Mouse (Mus musculus) cerebellum, postnatal 36 days (tissue): ENCODE data around the gene Tldc2.

Source experiments
- DNase-seq, 2 experiments: peaks; one replicate each; pipeline ENCODE4 v3.0.0; 2021 to 2022; ENCODE audit warnings: mixed read lengths in 2 of 2

Gene Tldc2

DNA sequence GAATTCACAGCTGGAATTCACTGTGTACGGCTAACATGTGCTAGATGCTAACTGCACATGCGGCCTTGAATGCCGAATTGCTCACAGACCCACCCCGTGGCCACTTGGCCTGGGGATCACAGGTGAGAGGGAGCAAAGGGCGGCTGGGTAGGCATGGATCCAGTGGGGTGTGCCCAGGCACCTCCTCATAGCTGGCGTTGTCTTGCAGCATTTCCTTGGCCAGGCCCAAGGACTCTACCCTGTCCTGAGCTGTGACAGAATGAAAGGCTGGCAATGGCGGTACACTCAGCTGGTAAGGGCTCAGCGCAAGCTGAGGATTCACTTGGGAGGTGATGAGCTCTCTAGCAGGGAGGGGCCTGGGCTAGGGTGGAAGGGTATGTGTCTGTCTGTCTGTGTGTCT is at the start of gene Tldc2:
Tldc2 (plus strand) TSS at position 260 of the 400 bp plus-strand sequence.
- DNase-seq, result no peak

DNA sequence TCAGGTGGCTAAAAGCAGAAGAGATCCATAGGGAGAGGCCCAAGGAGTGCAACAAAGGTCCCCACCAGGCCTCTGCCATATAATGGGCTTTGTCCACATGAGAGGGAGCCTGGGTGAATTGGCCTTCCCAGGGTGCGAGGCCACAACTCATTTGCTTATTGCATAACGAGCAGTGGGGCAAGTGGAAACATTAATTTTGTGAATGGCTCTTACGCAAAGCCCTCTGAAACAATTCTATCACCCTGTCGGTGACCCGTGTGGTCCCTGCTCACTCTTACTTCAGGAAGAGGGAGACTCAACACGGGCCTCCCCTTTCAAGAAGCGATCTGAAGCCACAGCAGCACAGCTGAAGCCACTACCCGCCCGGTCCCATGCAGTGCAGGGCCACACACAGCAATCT is 49.6 kb upstream of the Tldc2 start:
- no peak for DNase-seq

DNA sequence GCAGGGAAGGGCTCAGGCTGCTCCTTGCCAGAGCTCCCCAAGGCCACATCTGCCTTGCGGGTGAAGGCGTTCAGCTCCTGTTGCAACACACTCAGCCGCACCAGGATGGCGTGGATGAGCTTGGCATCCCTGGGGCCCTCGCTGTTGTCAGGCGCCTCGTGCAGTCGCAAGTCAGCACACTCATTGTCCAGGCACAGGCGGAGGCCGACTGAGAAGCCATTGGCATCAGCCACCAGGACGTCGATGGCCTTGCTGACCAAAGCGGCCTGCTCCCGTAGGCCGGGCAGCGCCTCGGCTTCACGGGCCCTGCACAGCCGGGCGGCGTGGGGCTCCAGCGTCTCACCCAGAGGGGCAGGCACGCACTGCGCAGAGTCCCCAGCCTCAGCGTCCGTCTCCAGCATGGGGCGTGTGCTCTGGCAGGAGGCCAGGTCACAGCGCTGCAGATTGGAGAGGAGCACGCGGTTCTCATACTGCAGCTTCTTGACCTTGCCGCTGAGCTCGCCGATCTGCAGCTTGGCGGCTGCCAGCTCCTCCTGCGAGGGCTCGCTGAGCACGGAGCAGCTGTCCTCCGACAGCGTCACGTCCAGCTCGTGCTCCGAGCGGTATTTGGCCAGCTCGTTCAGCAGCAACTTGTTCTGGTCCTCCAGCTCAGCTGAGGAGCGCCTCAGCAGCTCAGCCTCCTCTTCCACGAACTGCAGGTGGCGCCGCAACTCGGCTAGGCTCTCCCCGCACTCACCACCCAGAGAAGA is 46.8 kb upstream of the Tldc2 start:
- DNase-seq, result peak; percentile 63

DNA sequence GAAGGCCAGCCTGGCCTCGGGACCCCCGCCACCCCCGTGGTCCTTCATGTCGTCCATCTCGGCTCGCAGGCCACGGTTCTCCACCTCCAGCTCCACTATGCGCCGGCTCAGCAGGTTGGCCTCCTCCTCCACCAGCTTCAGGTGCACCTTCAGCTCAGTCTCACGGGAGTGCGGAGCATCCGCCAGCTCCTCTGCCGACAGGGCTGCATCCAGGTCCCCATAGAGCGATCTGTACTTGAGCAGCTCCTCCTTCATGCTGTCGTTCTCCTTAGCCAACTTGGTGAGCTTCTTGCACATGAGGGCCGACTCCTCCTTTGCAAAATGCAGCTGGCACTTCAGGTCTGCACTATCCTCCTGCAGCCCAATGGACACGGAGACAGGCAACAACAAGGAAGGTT is 46.2 kb upstream of the Tldc2 start:
- no peak for DNase-seq

DNA sequence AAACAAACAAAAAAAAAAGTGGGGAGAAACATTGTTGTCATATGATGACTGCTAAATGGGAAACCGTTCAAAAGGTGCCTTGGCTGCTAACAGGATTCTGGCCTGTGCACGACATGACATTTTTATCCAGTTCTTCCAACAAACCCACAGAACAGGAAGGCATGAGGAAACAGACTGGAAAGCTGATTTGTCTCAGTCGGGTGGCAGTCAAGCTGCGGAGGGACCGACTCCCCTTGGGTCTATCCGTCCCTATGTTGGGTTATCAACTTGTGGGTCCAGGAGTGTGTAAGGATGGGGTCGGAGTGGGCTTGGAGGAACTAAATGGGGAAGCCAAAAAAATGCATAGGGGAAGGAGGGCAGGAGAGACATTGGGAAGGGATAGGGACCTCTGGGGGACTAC is 45.4 kb upstream of the Tldc2 start:
- DNase-seq, result no peak

DNA sequence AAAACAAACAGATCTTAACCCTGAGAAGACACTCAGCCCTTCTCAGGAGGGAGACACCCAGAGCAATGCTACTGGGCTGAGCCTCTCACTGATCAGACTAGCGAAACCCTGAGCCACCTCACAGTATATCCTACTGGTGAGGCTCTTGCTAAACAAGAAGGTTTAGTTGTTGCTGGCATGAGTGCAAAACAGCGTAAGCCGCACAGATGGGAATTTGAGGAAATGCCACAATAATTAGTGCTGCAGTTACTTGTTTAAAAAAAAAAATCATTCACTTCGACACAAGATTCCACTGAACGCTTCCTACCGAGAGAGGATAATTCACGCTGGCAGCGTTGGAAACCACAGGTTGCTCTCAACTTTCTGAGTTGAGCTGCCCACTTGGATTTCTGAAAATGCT is 43.3 kb upstream of the Tldc2 start:
- no peak for DNase-seq

DNA sequence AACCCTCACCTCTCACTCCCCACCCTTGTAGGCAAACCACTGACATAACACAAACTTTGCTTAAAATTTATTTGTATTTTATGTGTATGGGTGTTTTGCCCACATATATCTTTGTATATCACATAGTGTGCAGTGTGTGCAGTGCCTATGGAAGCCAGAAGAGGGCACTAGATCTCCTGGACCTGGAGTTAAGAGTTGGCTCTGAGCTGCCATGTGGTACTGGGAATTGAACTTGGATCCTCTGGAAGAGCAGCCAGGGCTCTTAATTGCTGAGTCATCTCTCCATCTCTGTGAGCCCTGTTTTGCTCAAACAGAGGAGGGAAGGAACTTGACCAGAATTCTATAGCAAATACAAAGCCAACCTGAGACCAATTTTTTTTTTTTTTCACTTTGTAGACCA is 42.9 kb upstream of the Tldc2 start:
- no peak for DNase-seq

DNA sequence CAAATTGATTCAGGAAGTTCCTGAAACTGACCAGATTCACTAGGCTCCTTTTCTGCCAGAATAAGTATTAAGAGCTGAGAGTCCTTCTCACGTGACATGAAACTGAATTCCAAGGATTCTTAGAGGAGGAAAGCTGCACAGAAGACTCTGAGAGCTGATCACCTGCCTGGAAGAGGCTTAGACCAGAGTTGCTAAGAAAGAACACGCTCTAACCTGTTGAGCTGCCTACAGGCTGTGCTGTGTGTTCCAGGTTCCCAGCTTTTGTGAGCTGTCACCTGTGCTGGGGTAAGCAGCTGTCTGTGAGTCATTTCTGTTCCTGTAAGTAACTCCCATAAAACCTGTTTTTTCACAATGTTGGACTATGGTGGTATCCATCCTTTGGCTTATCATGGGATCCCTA is 40.9 kb upstream of the Tldc2 start:
- DNase-seq, result no peak

DNA sequence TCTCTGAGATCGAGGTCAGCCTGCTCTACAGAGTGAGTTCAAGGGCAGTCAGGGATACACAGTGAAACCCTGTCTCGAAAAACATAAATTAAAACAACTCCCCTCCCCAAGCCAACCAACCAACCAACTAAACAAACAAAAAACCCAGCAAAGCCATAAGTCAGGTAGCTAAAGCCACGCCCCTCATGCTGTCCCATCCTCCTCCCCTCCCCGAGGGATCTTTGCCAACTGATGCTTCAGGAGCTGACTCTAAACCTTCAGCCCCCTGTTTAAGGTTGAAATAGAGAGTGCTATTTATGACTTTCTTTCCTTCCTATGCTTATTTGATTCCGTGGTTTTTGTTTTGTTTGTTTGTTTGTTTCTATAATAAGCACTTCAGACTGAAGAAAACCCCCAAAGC is 39.9 kb upstream of the Tldc2 start:
- no peak for DNase-seq

DNA sequence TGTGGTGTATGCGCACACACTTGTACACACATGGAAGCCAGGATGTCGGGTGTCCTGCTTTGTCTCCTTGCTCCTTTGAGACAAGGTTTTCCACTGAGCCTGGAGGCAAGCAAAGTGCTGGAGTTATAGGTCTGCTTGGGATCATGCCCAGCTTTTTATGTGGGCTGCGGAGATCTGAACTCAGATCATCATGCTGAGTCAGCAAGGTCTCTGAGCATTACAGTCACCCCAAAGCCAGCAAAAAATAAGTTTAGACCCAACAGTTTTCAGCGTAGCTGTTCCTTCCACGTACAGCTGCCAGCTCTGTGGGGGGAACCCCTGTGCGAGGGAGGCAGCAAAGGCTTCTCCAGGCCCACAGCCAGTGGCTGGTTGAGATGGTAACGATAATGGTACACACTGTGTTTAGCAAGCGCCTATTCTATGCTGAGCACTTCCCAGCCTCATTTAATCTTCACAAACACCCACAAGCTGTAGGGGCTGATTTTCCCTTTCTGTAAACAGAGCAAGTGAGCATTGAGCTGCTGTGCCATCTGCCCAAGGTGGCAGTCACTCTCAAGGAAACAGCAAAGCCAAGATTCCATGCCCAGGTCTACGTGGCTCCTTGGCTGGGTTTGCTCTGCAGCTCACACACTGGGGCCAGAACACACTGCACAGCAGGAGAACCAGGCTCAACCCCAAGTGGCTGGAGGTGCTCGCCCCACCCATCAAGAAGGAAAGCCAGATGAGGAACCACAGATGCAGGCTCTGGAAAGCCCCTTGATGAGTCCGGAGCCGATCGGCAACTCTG is 38.3 kb upstream of the Tldc2 start:
- peak; percentile 54 to 63 for DNase-seq

DNA sequence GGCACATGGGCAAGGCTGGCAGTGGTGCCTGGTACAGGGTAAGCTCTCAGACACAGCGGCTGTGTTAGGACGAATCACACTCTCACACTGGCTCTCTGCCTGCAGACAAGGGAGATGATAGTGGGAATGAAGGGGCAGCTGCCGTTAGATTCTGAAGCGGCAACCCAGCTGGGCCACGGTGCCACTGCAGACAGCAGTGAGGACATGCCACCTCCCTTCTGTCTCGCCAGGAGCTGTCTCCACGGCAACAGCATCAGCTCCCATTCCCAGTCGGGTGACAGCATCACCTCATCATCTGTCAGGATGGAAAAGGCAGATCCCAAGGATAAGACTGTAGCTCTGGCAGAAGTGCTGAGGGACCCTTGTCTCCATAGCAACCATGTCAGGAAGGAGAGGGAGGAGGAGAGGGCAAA is 37.0 kb upstream of the Tldc2 start:
- DNase-seq, result no peak

DNA sequence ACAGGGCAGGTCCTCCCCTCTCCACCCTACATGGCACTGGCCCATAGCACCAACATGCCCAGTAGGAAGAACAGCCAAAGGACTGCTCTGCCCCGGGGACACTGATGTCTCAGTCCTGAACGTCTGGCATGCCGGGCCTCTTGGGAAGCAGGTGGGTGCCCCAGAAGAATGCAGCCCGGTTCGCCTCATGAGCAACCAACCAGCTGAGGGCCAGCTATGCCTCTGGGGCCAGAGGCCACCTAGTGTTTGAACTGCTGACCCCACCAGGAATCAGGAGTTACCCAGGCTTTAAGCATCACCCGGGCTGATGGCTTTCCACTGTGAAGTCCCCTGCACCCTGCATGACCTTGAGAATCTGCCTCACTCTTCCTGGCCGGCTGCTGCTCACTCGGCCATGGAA is 34.4 kb upstream of the Tldc2 start:
- no peak for DNase-seq

DNA sequence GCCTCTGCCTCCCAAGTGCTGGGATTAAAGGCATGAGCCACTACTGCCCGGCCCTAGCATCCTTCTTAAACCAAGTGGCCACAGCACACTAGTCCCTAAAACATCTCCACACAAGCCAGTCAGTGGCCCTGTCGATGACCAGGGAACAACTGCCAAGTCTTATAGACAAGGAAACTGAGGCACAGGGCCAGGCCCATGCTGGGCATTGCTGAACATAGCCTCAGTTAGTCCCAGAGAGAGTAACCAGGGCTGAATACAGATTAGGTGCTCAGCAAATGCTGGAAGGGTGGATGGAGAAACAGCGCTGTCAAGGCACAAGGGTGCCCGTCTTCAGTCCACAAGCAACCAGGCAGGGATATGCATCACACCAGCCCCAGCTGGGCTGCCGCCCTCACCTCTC is 33.7 kb upstream of the Tldc2 start:
- DNase-seq, result no peak

DNA sequence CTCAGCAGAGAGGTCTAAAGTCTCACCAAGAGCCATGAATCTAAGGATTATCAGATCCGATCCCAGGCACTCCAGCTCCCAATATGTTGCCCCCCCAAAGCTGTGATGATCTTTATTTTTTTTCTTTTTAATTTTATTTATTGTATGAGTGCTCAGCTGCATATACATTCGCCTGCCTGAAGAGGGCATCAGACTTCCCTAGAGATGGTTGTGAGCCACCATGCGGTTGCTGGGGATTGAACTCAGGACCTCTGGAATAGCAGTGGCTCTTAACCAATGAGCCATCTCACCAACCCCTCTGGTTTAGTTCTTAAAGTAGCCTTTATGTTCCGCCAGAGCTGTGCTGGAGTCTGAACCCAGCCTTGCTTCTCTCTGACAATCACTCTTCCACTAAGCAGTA is 33.1 kb upstream of the Tldc2 start:
- no peak for DNase-seq

DNA sequence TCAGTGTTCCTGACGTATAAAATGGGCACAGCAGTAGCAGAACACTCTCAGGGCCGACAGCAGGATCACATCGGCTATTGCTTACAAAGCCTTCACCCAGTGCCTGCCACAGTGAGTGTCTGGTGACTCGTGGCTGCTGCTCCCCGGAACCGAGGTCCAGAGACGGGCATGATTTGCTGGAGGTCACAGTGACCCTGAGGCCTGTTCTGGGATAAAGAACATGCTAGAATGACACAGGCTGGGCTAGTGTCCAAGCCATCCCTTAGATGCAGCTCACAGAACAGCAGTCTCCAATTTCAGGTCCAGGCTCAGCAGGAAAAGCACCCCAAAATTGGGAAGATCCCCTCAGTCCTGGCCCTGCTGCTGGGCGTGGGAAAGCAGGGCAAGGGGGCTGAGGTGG is 32.6 kb upstream of the Tldc2 start:
- no peak for DNase-seq

DNA sequence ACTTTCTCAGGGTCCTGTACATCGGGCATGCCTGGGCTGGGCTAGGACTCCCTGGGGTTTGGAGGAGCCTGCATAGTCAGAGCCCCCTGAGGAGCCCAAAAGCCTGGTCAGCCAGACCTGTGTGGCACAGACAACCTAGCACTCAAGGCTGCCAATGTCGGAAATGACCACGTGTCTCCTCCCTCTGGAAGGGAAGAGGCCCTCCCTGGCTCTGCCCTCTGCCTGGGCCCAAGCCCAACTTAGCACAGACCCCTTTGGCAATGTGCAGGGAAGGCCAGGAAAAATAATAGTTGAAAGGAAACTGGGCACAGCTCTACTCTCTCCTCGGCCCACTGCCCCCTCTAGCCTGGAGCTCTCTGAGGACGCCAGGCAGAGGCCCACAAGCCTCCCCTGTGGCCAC is 32.0 kb upstream of the Tldc2 start:
- peak in 1 of 2 experiments; percentile 59 for DNase-seq

DNA sequence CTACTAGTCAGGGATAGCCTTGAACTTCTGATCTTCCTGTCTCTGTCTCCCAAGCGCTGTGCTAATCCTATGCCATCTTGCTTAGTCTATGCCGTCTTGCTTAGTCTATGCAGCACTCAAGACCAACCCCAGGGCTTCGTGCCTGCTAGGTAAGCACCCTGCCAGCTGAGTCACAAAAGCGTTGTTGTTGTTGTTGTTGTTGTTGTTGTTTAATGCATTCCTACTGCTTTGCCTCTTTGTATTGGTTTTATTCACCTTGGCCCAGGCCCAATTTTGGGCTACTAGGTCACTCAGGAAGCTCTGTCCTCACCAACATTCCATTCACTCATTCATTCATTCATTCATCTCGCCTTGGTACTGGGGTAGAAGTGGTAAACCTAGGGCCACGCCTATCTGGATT is 31.1 kb upstream of the Tldc2 start:
- no peak for DNase-seq

DNA sequence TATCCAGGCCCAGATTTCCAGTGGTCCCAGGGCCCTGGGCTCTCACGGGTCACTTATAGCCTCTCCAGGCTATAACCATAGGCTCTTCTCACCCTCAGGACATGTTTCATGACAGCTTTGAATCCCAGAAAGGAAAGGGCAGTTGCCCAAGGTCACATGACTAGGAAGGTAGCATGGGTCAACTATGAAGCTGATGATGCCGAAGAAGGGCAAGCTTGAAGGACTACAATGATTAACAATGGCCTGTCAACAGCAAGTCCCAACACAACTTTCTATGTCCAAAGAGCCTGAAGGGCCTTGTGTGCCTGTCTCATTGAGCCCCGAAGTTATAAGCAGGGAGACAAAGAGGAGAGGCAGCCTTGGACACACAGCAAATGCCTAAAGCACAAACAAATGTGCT is 29.7 kb upstream of the Tldc2 start:
- no peak for DNase-seq

DNA sequence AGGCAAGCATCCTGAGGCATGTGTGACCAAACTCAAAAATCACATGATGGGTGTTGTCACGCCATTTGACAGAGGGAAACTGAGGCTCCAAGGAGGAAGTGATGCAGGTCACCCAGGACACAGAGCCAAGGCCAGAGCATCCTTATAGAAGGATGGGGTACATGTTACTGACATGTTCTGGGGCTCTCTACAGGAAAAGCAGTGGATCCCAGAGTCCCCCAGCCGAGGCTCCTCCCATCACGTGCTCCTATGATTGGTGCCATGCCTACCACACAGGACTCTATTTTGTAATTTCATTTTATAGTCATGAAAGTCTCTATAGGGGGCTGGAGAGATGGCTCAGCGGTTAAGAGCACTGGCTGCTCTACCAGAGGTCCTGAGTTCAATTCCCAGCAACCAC is 29.1 kb upstream of the Tldc2 start:
- no peak for DNase-seq

DNA sequence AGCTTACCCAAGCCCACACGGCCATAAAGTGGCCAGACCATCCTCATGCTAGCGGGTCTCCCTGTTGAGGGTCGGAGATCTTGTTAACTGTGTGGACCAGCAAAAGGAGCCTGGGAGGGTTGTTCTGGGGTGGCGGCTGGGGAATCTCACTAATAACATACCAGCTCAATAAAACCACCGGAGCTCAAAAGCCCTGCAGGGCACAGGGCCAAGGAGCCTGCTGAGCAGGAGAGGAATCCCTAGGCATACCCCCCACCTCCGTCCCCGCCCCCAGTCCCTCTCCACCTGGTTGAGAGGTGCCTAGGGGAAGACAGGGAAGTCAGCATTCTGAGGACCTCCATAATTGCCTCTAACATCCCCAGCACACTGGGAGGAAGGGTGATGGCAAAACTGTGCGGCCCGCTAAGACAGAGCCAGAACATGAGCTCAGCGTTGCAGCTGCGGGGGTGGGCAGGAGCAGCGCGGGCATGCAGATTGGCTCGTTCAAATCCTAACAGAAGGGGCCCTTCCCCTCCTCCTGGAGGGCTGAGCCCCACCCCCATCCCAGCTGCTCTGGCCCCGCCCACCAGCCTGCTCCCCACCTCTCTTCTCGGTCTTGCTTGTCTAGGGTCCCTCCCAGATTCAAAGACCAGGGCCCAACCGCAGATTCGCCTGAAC is 28.4 kb upstream of the Tldc2 start:
- DNase-seq, result peak; percentile 70 to 82

DNA sequence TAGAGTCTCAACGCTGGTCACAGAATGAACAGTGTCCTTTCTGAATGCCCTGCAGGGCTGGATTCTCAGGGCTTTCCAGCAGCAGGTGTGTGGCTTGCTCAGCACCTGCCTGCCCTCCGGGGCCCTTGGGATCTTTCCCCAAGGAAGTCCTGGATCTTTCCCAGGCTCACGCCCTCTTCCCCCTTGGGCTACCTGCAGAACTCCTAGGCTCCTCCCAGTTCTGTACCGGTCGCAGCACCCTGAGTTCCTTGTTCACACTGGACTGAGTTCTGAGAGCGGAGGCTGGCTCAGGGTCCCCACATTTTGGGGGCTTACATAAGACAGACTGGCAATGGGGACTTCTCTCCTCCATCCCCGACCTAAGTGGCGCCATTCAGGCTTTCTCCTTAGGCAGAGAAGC is 27.7 kb upstream of the Tldc2 start:
- no peak for DNase-seq

DNA sequence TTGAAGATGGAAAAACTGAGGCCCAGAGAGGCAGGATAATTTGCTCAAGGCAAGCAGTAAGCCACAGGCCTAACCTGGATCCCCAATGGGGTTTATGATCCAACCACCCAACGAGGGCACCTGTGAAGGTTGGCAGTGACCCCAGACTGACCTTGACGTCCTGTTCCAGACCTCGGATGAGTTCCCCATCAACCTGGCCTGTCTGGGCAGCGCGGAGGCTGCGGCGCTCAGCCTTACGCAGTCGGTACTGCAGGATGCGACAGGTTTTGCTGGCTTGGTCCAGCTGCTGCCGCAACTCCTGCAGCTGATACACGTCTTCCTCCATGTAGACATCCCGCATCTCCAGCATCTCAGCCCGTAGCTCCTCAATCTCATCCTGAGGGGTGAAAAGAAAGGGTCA is 26.8 kb upstream of the Tldc2 start:
- DNase-seq, result no peak

DNA sequence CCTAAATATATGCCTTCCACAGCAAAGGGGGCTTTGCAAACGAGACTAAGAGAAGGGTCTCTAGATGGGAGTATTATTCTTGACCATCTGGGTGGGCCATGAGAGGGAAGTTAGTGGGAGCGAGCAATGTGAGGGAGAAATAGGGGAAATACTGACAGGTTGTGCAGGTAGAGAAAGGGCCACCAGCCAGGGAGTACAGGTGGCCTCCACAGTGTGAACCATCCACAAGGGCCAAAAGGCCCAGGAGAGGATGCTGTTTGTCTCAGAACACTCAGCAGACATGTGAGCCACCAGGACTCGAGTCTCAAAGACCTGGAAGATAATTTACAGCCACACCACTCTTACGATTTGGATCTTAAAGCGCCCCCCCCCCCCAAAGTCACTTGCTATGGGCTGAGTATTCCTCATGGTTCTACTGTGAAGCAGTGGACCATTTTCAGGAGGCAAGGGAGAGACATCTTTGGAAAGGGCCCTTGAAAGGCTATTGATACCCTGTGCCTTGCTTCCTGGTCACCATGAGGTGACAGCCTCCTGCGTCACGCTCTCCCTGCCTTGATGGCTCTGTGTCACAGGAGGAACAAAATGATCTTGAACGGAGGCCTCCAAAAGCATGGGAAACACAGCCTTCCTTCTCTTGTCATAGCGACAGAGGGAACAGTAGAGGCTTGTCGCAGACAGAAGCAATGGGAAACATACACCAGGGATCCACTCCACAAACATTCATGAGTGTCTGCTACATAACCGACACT is 26.1 kb upstream of the Tldc2 start:
- peak; percentile 77 for DNase-seq
